Mouse (Mus musculus) left cerebral cortex, postnatal 10 days (tissue): Measurements from ENCODE around the gene Arrdc1. TPM values are rescaled to one million over a fixed set of nuclear protein-coding genes. Genes with fewer than 3 reads are reported as not detected.

Experiments used
- DNase-seq, 2 experiments: peaks; one replicate each; pipeline ENCODE4 v3.0.0; 2021 to 2022; ENCODE audit warnings: low spot score in 2 of 2, mixed read lengths in 1 of 2; ENCODE audit errors: extremely low spot score in 1 of 2
- intact Hi-C: fragments of 180-260 bp; cut with DNase I; formaldehyde crosslinking; loops from one replicate; pipeline ENCODE4 v1.15.1; 2025
- microRNA-seq: library from miRNA; unstranded; fragments of <30 nt; microRNA quantifications from one replicate; pipeline ENCODE4 v1.2.0, GENCODE M21; 2022
- total RNA-seq, 2 experiments: library from RNA; stranded (reverse); gene quantifications; 2 replicates each; pipeline ENCODE4 v1.2.3; 2021

Gene Arrdc1
- total RNA-seq, 2 experiments from 2014 or later: 27.6 to 30.6 TPM

GRCm38 (mm10) chr2:24890541-24891447 lies 44.3 kb downstream of the Arrdc1 start:
- no peak for DNase-seq
- intact Hi-C loops: no loop called here

GRCm38 (mm10) chr2:24888895-24889294 lies 46.2 kb downstream of the Arrdc1 start:
- DNase-seq: no peak
- intact Hi-C loops: no loop called here

- no peak for DNase-seq
- intact Hi-C loops: no loop called here
These were observed 54.4 kb downstream of the Arrdc1 start for GRCm38 (mm10) chr2:24880686-24881085.

Small RNAs within 50 kb of the gene (microRNA-seq; reads per million reads assigned to microRNA genes)
- gene Gm22875: not detected

Other genes starting within 250 kb of the Arrdc1 start
- 100 to 1,000 TPM; 123 to 128 TPM for gene Cacna1b, start 172.1 kb downstream of the Arrdc1 start, total RNA-seq
- gene Ehmt1, start 15.6 kb downstream of the Arrdc1 start, total RNA-seq: 10 to 100 TPM; 59.4 to 76.6 TPM
- gene Zmynd19, start 14.5 kb upstream of the Arrdc1 start, total RNA-seq: 10 to 100 TPM; 43.5 to 45.5 TPM
- 10 to 100 TPM; 35.0 to 35.1 TPM for gene Dph7, start 27.1 kb upstream of the Arrdc1 start, total RNA-seq
- 10 to 100 TPM; 83.8 to 84.2 TPM for gene Mrpl41, start 39.8 kb upstream of the Arrdc1 start, total RNA-seq
- gene Pnpla7, start 40.8 kb upstream of the Arrdc1 start, total RNA-seq: 10 to 100 TPM in 1 of 2 experiments, 1 to 10 TPM in 1; 8.7 to 12.3 TPM
- 100 to 1,000 TPM; 566 to 585 TPM for gene Nsmf, start 119.1 kb upstream of the Arrdc1 start, total RNA-seq
- gene Entpd8, start 145.1 kb upstream of the Arrdc1 start, total RNA-seq: not detected
- not detected for gene Noxa1, start 159.9 kb upstream of the Arrdc1 start, total RNA-seq
- 10 to 100 TPM; 34.5 to 41.9 TPM for gene Nrarp, start 245.5 kb upstream of the Arrdc1 start, total RNA-seq